Mouse (Mus musculus): Measurements from ENCODE around the gene Cox20.
"Not testable (repeated sequence)": the region's sequence is repeated elsewhere in the genome, so short reads cannot be mapped to it uniquely, and the experiment has no call there.

Cox20 gene

GRCm38 (mm10) chr1:178320038-178320722 is 1.2 kb downstream of the Cox20 start:
- DNase-seq (ENCODE audit: low read depth, low spot score), result no peak

DNA sequence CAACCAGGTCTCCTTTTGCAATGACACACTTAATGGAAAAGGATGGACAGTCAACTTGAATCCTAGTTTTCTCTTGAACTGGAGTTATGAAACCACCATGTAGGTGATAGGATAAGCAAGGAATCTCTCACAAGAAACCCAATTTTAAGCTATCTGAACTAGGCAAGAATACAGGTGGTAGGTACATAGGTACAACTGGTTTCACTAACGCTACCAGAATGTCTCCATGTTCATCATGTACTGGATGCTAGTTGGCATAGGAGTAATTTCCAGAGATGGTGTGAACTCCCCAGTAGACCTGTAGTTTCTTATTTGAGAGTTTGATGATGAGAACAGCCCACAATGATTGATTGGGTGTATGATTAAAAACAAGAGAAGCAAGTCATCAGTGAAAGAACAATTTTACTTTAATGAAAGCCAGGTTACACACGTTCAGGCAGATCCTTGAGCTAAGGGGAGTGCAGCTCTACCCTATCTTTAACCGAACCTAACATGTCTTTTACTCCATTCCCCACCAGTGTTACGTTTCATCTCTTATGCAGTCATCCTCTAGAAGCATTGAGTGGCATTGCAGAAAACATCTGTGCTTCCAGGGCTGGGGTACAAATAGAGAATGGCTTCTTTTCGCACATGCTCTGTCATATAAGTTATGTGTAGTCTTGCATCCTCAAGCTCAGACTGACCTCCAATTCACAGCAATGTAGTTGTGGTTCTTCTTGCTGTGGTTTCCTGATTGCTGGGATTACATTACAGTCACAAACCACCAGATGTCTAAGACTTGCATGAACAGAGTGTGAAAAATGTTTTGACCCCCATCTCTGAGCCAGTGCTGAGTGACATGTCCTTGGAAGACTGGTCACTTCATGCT is 2.0 kb downstream of the Cox20 start:
- DNase-seq (ENCODE audit: low read depth, low spot score), result no peak

GRCm38 (mm10) chr1:178321730-178322357 is 2.9 kb downstream of the Cox20 start:
- DNase-seq (ENCODE audit: low read depth, low spot score), result no peak

GRCm38 (mm10) chr1:178323235-178323634 is 4.3 kb downstream of the Cox20 start:
- DNase-seq (ENCODE audit: low read depth, low spot score), result no peak

GRCm38 (mm10) chr1:178324568-178324967 is 5.6 kb downstream of the Cox20 start:
- no peak for DNase-seq (ENCODE audit: low read depth, low spot score)

DNA sequence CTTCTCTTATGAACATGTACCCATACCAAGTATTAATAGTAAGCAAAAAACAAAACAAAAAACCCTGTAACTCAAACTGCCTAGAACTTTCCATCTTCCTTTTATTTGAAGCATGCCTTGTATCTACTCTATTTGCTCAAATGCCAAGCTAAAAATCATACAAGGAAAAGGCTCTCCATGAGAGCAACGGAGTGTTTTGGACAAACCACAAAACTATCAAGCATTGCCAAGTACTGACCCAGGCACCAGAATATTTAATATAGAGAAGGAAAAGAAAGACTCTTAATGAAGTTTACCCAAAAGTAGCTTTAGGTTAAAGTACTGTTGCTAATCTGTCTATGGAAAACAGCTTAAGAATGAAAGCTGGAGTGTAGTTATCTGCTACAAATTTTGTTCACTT is 7.4 kb downstream of the Cox20 start:
- no peak for DNase-seq (ENCODE audit: low read depth, low spot score)

DNA sequence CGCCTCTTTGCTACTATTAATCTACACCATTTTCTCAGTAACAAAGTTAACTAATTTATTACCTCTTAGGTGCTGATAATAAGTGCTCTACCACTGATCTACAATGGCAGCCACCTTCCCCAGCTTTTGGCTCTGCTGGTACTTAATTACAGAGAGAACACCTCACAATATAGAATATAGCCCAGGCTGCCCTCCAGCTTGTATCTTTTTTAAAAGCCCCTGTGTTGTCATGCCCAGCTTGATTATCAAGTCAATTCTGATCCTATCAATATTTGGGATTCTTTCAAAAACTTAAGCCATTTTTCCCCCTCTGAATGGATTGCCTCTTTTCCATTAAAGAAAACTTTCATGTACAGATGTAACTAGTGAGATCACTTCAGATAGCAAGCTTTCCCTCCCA is 8.0 kb downstream of the Cox20 start:
- no peak for DNase-seq (ENCODE audit: low read depth, low spot score)

- DNase-seq (ENCODE audit: low read depth, low spot score), result no peak
These were observed 10.1 kb downstream of the Cox20 start for GRCm38 (mm10) chr1:178329017-178329416.

DNA sequence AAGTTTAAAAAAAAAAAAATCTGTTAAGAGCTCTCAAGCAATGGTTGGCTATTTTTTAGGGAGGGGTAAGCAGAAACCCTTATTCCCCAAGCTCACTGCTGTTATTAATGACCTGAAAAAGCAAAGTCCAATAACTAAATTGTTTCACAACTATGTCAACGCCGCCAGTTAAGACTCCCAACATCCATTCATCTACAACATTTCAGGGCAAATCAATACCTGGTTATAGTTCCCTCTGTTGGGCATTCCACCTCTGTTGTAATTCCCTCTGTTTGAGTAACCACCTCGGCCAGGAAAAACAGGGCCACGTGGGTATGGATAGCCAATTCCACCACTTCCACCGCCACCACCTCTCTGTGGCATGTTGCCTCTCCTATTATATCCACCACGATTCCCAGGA is 11.0 kb downstream of the Cox20 start:
- DNase-seq (ENCODE audit: low read depth, low spot score), result no peak

DNA sequence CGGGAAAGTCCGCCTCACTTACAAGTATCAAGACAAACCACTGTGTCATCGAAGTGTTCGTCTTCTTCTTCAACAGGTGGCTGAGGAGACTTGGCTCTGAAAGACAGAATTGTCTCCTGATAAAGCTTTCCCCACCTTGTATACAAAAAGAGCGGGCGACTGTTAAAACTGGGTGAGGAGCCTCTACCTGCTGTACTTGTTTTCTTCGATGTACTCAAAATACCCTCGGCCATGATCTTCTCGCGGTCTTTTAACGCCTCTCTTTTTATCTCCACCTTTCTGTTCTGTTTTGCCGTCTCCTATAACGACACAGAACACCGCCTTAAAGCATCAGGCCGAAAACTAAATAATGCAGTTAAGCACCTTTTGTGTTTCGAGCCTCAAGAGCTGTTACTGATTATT is 16.9 kb downstream of the Cox20 start:
- DNase-seq (ENCODE audit: low read depth, low spot score), result no peak

GRCm38 (mm10) chr1:178336289-178336775 is 17.4 kb downstream of the Cox20 start:
- peak; percentile 68 for DNase-seq (ENCODE audit: low read depth, low spot score)

- DNase-seq (ENCODE audit: low read depth, low spot score), result no peak
These were observed 18.0 kb downstream of the Cox20 start for GRCm38 (mm10) chr1:178336777-178337481.

GRCm38 (mm10) chr1:178337551-178338317 is 18.8 kb downstream of the Cox20 start, which contains the start of gene Hnrnpu:
Hnrnpu (minus strand) TSS chr1:178337797.
- DNase-seq (ENCODE audit: low read depth, low spot score), result peak; percentile 85

DNA sequence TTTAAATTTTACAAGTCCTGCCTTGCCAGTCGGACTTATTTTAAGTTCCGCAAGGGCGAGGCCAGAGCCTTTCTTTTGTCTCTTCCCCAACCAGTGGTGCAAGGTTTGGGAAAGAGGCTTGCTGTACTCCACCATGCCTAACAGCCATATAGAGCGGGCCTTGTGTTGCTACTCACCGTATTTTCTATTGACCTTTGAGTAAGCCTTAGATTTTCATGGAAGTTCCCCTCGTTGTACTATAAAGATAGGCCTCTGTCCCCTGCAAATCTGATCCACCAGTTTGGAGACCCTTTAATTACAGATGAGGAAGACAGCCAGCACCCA is 19.4 kb downstream of the Cox20 start:
- DNase-seq (ENCODE audit: low read depth, low spot score), result no peak

DNA sequence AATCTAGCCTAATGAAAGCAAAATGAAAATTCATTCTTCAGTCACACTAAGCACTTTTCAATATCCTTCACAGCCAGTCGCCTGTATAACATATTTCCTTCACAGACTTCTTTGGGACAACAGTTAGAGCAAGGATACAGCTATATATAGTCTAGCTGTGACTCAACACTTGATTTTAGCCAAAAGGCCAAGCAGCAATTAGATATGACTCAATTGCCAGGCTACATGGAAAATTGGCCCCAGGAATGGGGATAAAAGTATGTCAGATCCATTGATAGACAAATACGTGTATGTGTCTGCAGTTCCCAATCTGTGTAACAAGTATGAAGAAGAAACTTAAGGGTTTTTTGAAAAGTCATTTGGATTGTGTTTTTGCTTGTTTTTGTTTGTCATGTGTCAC is 21.3 kb downstream of the Cox20 start:
- DNase-seq (ENCODE audit: low read depth, low spot score), result no peak

DNA sequence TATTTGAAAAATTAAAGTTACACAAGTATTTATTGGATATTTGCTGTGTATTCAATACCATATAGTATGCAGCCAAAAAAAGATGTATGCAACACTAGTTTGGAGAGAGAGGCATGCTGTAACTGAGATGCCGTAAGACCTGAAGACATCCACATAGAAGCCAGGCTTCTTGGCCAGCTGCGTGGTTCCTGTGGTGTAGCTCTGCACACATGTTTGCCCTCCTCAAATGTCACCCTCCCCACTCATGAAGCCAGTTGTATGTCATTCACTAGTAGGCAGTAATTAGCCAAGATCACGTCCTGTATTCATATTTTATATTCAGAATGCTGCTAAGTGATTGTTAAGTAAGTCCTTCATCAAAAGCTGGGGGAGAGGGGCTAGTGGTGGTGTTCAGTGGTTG is 22.5 kb downstream of the Cox20 start:
- no peak for DNase-seq (ENCODE audit: low read depth, low spot score)

GRCm38 (mm10) chr1:178342063-178342462 is 23.1 kb downstream of the Cox20 start:
- no peak for DNase-seq (ENCODE audit: low read depth, low spot score)

DNA sequence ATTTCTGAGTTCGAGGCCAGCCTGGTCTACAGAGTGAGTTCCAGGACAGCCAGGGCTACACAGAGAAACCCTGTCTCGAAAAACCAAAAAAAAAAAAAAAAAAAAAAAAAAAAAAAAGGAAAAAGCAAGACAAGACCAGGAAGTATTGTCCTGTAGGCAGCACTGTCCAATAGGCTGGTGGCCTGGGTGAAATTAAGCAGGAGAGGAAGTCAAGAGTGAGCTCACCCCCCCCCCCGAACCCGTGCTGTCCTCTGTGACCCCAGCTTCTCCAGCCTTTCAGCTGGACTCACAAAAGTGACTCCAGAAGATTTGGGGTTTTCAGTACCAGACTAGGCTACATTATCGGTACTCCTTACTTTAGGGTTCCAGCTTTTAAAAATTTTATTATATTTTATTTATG is 23.7 kb downstream of the Cox20 start:
- no peak for DNase-seq (ENCODE audit: low read depth, low spot score)

DNA sequence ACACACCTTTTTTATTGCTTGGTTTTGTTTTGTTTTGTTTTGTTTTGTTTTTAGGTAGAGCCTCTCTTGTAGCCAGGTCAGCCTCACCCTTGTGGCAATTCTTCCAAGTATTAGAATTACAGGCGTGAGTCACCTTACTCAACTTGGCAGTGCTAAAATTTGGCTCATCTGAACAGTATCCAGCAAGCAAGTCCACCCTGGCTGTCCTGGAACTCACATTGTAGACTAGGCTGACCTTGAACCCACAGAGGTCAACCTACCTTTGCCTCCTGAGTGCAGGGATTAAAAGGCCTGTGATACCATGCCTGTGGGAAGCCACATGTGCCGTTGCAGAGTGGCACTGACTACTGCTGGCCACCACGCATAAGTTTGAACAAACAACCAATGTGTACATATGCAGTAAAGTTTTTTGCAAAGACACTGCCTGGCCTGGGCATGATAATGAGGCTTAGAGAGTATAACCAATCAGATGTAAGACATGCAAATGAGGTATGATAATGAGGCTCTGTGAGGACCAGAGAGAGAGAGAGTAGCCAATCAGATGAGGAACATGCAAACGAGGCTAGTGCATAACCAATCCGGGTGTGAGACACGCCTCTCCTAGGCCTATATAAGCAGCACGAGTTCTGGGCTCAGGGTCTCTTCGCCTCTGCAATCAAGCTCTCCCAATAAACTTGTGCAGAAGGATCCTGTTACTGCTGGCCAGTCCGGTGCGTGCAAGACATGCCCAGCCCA is 25.3 kb downstream of the Cox20 start:
- DNase-seq (ENCODE audit: low read depth, low spot score), result not testable (repeated sequence)

- no peak for DNase-seq (ENCODE audit: low read depth, low spot score)
These were observed 31.9 kb downstream of the Cox20 start for GRCm38 (mm10) chr1:178350792-178351191.
